Mouse (Mus musculus) sigmoid colon, adult 10 weeks (tissue): ENCODE measurements around the gene Cdc42bpg. TPM values are rescaled to one million over a fixed set of nuclear protein-coding genes. Genes with fewer than 3 reads are reported as not detected.

Experiments used
- polyA plus RNA-seq: library from polyadenylated mRNA; stranded (reverse); fragments of 350-450 nt; fragmentation: Illumina TruSeq; extraction: RNeasy Lipid Tissue Mini Kit (QIAGEN cat#74804); gene quantifications from one replicate; pipeline ENCODE4 v1.2.3, GENCODE M21; 2014; ENCODE audit warnings: low read depth, low replicate concordance

Gene Cdc42bpg
- polyA plus RNA-seq, result 7.5 TPM

GRCm38 (mm10) chr19:6306137-6306551 is at the start of gene Cdc42bpg:
Cdc42bpg (plus strand) TSS chr19:6306456.

GRCm38 (mm10) chr19:6276426-6277421 is 29.5 kb upstream of the Cdc42bpg start, which contains the start of gene Ehd1:
Ehd1 (plus strand) TSS chr19:6276725.

GRCm38 (mm10) chr19:6334673-6335457 is 28.6 kb downstream of the Cdc42bpg start, which contains the start of gene Men1:
Men1 (plus strand) TSS chr19:6334979.

GRCm38 (mm10) chr19:6340524-6341452 is 34.5 kb downstream of the Cdc42bpg start, which contains the start of gene Map4k2:
Map4k2 (plus strand) TSS chr19:6341135.

GRCm38 (mm10) chr19:6363411-6364240 is 57.4 kb downstream of the Cdc42bpg start, which contains the start of gene Sf1:
Sf1 (plus strand) TSS chr19:6363690.

Other genes starting within 250 kb of the Cdc42bpg start
- gene Mrpl49, start 248.7 kb upstream of the Cdc42bpg start, polyA plus RNA-seq, result 24.2 TPM
- 18.5 TPM for gene Fau, start 248.6 kb upstream of the Cdc42bpg start, polyA plus RNA-seq
- gene Znhit2, start 245.3 kb upstream of the Cdc42bpg start, polyA plus RNA-seq, result not detected
- 3.7 TPM for gene Tm7sf2, start 238.1 kb upstream of the Cdc42bpg start, polyA plus RNA-seq
- gene Vps51, start 229.2 kb upstream of the Cdc42bpg start, polyA plus RNA-seq, result 13.1 TPM
- not detected for gene Tmem262, start 226.4 kb upstream of the Cdc42bpg start, polyA plus RNA-seq
- gene Gm28374, start 224.2 kb upstream of the Cdc42bpg start, polyA plus RNA-seq, result not detected
- 0.69 TPM for gene Zfpl1, start 221.5 kb upstream of the Cdc42bpg start, polyA plus RNA-seq
- 3.0 TPM for gene Cdca5, start 221.5 kb upstream of the Cdc42bpg start, polyA plus RNA-seq
- gene AC131692.1, start 212.0 kb upstream of the Cdc42bpg start, polyA plus RNA-seq, result not detected
- 1.5 TPM for gene Naaladl1, start 200.7 kb upstream of the Cdc42bpg start, polyA plus RNA-seq
- 0.82 TPM for gene Sac3d1, start 187.8 kb upstream of the Cdc42bpg start, polyA plus RNA-seq
- gene Snx15, start 178.2 kb upstream of the Cdc42bpg start, polyA plus RNA-seq, result 6.2 TPM
- gene Batf2, start 165.5 kb upstream of the Cdc42bpg start, polyA plus RNA-seq, result 1.2 TPM
- gene Arl2, start 164.9 kb upstream of the Cdc42bpg start, polyA plus RNA-seq, result 3.0 TPM
- gene Majin, start 122.1 kb upstream of the Cdc42bpg start, polyA plus RNA-seq, result not detected
- not detected for gene Gpha2, start 80.1 kb upstream of the Cdc42bpg start, polyA plus RNA-seq
- 0.50 TPM for gene Ppp2r5b, start 70.6 kb upstream of the Cdc42bpg start, polyA plus RNA-seq
- gene Atg2a, start 64.8 kb upstream of the Cdc42bpg start, polyA plus RNA-seq, result 0.32 TPM
- gene Ehd1, start 29.7 kb upstream of the Cdc42bpg start, polyA plus RNA-seq, result 8.5 TPM
- 4.4 TPM for gene Men1, start 28.5 kb downstream of the Cdc42bpg start, polyA plus RNA-seq
- gene Map4k2, start 34.7 kb downstream of the Cdc42bpg start, polyA plus RNA-seq, result 6.6 TPM
- 156 TPM for gene Sf1, start 57.2 kb downstream of the Cdc42bpg start, polyA plus RNA-seq
- 4.2 TPM for gene Pygm, start 77.9 kb downstream of the Cdc42bpg start, polyA plus RNA-seq
- 4.7 TPM for gene Rasgrp2, start 92.9 kb downstream of the Cdc42bpg start, polyA plus RNA-seq
- 0.16 TPM for gene Nrxn2, start 112.3 kb downstream of the Cdc42bpg start, polyA plus RNA-seq
- gene Slc22a12, start 236.6 kb downstream of the Cdc42bpg start, polyA plus RNA-seq, result not detected